Mouse (Mus musculus): ENCODE results near the gene Ndufa13.

DNA sequence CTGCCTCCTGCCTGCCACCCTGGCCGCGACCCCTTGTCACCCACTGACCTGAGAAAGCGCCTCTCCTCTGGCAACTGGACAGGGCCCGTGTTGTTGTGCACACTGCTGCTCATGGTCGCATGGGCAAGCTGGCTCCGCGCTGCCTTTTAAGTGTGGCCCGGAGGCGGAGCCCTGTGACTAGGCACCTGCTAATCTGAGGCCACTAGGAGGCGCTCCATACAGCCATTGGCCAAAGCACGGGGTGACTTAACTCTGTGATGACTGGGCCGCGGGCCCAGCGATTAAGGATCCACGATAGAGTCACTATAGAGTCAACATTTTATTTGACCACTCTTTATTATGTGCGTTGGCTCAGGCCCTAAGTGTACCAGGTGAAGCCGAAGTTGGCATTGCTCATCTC lies 8.5 kb downstream of the Ndufa13 start:
- TF ChIP-seq CTCF (IDR thresholded peaks at IDR 0.05; ENCODE audit: low read depth) (peak; percentile 80), EP300 (IDR thresholded peaks at IDR 0.05; ENCODE audit: low read depth) (no peak)
